Mouse (Mus musculus): Measurements from ENCODE around the gene Vmn1r50.
"Not testable (repeated sequence)": the region's sequence is repeated elsewhere in the genome, so short reads cannot be mapped to it uniquely, and the experiment has no call there.

Gene Vmn1r50

GRCm38 (mm10) chr6:90101130-90101529 is at the start of gene Vmn1r50:
TSS of gene Vmn1r50 (plus strand) at chr6:90101430.
- DNase-seq, result no peak

GRCm38 (mm10) chr6:90078406-90078805 is 22.8 kb upstream of the Vmn1r50 start, which contains the start of gene Vmn1r49:
TSS of gene Vmn1r49 (minus strand) at chr6:90078506.
- DNase-seq, result no peak

- DNase-seq, result no peak
These were observed 664 bp upstream of the Vmn1r50 start for GRCm38 (mm10) chr6:90100566-90100965.

- DNase-seq, result not testable (repeated sequence)
These were observed 21.1 kb downstream of the Vmn1r50 start, which contains the start of gene Vmn1r51 for GRCm38 (mm10) chr6:90122296-90122695. TSS of gene Vmn1r51 (plus strand) at chr6:90122596.
